Mouse (Mus musculus) left cerebral cortex, postnatal 14 days (tissue): ENCODE results near the gene Sf3b4. TPM values are rescaled to one million over a fixed set of nuclear protein-coding genes. Genes with fewer than 3 reads are reported as not detected.
"Not testable (repeated sequence)": the region's sequence is repeated elsewhere in the genome, so short reads cannot be mapped to it uniquely, and the experiment has no call there.

Source experiments
- DNase-seq, 2 experiments: peaks; one replicate each; pipeline ENCODE4 v3.0.0; 2021 to 2022; ENCODE audit warnings: low spot score in 2 of 2, mixed read lengths in 1 of 2
- intact Hi-C: fragments of 180-260 bp; cut with DNase I; formaldehyde crosslinking; loops from one replicate; pipeline ENCODE4 v1.15.1; 2025
- microRNA-seq, 2 experiments: library from miRNA; unstranded; fragments of <30 nt; microRNA quantifications; one replicate each; pipeline ENCODE4 v1.2.0; 2022
- total RNA-seq, 2 experiments: library from RNA; stranded (reverse); gene quantifications; 2 replicates each; pipeline ENCODE4 v1.2.3; 2021

The Sf3b4 gene
- total RNA-seq, 2 experiments from 2014 or later = 43.4 to 46.8 TPM

DNA sequence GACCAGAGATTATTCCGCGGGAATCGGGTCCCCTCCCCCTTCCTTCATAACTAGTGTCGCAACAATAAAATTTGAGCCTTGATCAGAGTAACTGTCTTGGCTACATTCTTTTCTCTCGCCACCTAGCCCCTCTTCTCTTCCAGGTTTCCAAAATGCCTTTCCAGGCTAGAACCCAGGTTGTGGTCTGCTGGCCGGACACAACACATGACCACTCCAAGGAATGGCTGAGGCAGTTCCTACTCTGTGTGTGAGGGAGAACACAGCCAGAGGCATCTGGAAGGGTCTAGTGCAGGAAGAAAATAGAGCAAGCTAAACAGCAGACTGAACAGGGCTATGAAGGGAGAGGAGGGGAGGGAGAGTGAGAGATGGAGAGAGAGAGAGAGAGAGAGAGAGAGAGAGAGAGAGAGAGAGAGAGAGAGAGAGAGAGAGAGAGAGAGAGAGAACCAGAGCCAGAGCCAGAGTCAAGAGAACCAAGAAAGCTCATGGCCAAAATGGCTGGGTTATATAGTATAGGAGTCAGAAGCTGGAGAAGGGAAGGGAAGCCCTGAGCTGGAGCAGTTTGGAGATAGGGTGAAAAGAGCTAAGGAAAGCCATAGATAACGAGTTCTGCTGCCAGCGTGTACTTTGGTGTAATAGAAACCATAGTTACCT is 26.6 kb downstream of the Sf3b4 start:
- intact Hi-C loops, DNase-seq: not testable (repeated sequence)

DNA sequence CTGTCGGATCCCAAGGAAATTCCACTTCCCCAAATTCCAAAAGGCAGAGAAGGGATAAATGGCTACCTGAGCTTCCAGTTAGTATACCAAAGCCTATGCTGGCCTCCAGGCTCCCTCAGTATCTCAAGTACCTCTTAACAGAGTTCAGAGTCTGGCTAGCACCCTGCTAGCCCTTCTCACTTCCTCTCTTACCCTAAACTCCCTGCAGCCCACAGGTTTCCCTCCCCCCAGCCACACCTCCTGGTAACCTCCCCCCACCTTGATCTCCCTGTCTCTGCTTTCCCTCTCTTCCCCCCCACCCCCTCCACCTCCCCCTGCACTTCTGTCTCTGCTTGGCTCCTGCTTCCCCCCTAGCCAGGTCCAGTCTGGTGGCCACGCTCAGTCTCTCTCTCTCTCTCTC is 27.6 kb downstream of the Sf3b4 start:
- intact Hi-C loops = no loop called here
- DNase-seq = no peak

DNA sequence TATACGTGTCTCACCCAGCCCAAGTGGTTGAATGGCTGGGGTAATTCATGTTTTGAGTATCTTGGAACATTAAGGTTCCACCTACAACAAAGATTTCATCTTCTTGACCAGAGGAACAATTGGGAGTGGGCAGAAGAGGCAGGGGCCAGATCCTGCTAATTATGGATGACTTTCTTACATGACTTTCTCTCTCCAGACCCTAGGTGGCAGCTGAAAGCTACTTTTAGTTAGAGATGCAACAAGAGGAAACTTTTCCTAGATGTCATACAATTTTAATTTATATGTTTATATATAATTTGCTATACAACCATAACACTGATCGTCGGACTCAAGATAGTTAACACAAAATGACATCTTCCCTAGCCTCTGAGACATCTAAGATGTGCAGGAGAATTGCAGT is 35.7 kb downstream of the Sf3b4 start:
- intact Hi-C loops = no loop called here
- DNase-seq = no peak

DNA sequence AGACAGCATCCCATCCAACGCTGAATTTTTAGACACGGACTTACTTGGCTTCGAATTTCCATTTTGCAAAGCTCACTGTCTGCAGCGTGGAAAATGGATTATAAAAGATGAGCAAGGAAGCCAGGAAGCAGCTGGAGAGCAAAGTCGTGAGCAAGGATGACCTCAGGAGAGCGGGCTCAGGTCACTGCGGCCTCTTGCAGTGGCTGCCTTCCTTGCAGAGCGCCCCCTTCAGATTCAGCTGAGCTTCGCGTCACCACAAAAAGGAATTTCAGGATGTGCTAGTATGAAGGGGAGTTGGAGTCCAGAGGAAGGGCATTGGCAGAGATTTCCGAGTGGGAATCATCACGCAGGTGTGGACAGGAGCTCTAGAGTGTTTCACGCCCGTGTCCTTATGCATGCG is 37.1 kb downstream of the Sf3b4 start:
- no peak for DNase-seq
- intact Hi-C loops = no loop called here

DNA sequence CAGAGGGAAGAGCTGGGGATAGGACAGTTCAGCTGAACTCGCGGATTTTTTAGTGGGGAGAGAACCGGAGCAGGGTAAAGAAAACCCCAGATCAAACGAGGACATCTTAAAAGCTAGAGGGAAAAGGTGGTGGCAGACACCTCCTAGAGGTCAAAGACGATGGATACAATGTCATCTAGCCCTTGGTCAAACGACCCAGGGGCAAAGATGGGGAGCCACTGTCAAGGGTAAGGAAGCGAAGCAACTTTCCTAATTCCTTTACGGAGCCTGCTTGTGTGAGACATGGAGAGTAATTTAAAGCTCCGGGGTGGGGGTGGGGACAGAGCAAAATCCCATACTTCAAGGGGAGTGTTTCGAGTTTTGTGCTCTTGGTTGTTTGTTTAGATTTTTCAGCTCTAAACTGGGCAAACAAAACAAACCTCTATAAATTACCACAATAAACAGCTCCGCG is 47.1 kb downstream of the Sf3b4 start:
- intact Hi-C loops = no loop called here
- DNase-seq = no peak

DNA sequence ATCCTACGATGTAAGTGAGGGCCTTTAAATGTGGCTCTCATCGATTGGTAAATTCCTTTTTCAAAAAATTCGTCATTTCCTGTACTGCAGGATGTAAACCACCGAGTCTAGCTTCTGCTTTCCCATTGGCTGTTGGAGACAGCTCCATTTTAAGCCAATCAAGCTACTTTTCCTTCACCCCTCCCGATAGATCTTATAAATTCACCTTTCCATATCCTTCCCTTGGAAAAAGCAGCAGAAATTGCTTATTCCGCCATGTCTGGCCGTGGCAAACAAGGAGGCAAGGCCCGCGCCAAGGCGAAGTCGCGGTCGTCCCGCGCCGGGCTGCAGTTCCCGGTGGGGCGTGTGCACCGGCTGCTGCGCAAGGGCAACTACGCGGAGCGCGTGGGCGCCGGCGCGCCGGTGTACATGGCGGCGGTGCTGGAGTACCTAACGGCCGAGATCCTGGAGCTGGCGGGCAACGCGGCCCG is 47.6 kb downstream of the Sf3b4 start, which contains the start of the genes Bola1 and Hist2h2ab:
Bola1 (minus strand) TSS at position 49 of the 470 bp plus-strand sequence.
Hist2h2ab (plus strand) TSS at position 205 of the 470 bp plus-strand sequence.
- intact Hi-C loops = loop anchor here (10.0 kb wide), 1 partner anchor 155 kb away; no protein-coding TSS in a partner anchor
- DNase-seq = peak; percentile 71 to 92

DNA sequence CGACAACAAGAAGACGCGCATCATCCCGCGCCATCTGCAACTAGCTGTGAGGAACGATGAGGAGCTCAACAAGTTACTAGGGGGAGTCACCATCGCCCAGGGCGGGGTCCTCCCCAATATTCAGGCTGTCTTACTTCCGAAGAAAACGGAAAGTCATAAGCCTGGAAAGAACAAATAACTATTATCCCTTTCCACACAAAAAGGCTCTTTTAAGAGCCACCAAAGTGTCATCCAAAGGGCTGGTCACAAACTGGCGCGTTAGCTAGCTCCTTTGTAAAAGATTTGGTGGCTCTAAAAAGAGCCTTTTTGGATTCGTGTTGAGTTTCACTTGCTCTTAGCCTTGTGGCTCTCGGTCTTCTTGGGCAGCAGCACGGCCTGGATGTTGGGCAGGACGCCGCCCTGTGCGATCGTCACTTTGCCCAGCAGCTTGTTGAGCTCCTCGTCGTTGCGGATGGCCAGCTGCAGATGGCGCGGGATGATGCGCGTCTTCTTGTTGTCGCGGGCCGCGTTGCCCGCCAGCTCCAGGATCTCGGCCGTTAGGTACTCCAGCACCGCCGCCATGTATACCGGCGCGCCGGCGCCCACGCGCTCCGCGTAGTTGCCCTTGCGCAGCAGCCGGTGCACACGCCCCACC is 48.1 kb downstream of the Sf3b4 start:
- not testable (repeated sequence) for DNase-seq
- intact Hi-C loops = loop anchor here (10.0 kb wide), 1 partner anchor 155 kb away; no protein-coding TSS in a partner anchor

DNA sequence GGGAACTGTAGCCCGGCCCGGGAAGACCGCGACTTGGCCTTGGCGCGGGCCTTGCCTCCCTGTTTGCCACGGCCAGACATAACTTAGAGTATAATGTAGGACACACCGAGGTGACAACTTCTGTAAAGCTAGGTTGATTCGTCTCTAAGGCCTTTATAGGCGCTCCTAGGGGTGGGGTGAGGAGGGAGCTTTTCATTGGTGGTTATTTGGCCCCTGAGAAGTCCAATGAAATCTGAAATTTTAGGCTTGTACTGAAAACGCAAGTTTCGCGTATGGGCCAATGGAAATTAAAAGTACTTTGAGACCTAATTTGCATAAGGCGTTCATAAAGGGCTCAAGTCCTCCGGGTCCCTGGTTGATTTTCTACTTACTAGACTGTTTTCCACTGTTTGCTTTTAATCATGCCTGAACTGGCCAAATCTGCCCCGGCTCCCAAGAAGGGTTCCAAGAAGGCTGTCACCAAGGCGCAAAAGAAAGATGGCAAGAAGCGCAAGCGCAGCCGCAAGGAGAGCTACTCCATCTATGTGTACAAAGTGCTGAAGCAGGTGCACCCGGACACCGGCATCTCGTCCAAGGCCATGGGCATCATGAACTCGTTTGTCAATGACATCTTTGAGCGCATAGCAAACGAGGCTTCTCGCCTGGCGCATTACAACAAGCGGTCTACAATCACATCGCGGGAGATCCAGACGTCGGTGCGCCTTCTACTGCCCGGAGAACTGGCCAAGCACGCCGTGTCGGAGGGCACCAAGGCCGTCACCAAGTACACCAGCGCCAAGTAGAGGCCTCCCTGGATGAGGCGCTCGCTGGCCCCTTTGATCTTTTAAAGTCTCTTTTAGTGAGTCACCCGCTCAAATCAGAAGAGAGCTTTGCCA is 48.9 kb downstream of the Sf3b4 start, which contains the start of the genes Hist2h2ac and Hist2h2be:
Hist2h2ac (minus strand) TSS at position 116 of the 875 bp plus-strand sequence.
Hist2h2be (plus strand) TSS at position 355 of the 875 bp plus-strand sequence.
- DNase-seq = peak; percentile 83 to 87
- intact Hi-C loops = loop anchor here (10.0 kb wide), 1 partner anchor 156 kb away; no protein-coding TSS in a partner anchor

DNA sequence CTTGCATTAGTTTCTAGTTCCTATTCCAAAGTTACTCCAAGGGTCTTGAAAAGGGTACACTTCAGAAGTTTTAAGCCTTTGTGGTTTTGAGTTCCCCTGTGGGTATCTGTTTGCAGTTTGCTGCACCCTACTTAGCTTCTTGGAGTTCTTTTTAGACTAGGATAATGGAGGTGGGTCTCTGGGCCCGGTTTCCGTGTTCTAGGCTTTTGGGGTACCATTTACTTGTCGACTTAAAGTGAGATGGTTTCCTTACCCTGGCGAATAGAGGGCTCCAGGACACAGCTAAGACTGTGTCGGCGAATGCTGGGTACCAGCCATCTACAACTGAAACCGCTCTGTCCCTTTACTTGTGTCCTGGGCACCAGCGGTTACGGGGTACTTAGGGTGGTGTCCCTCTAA is 49.5 kb downstream of the Sf3b4 start:
- intact Hi-C loops = loop anchor here (10.0 kb wide), 1 partner anchor 157 kb away; no protein-coding TSS in a partner anchor

DNA sequence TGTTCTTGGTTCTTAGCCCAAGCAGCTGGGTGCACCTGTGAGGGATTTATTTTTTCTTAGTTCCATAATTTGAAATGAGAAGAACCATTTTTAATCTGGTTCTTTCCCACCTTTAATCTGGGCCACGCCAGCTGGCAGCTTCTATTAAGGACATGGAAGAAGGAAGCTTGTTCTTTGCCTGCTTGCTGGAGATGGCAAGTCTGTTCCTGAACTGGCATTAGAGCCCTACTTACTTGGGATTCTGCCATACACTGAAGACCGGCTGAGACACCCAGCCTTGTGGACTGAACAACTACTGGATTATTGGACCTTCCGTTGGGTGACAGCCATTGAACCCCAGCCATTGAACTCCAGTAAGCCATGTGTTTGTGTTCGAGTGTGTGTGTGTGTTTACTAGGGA is 50.6 kb downstream of the Sf3b4 start:
- DNase-seq = no peak
- intact Hi-C loops = loop anchor here (10.0 kb wide), 1 partner anchor 158 kb away; no protein-coding TSS in a partner anchor

More for the DNA sequence above, 49.5 kb downstream of the Sf3b4 start:
- DNase-seq = no peak

DNA sequence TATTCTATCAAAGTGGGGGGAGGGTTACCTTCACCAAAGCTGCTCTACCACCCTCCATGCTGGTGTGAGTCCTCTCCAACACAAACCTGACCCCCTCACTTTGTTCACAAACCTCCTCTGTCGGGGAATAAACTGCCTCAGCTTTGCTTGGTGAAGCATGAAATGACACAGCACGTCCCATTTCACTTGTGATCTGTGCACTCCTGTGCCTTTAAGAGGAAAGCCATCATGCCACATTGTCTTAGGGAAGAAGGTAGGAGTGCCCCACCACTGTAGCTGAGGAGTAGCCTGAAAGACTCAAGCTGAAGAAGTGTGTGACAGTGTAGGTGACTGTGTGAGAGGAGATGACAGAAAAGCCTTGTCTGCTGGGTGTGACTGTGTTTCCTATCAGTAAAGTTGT is 53.3 kb downstream of the Sf3b4 start:
- no peak for DNase-seq
- intact Hi-C loops = loop anchor here (10.0 kb wide), 1 partner anchor 161 kb away; no protein-coding TSS in a partner anchor

Small RNA genes lying within 50 kb of the gene (microRNA-seq; reads per million reads assigned to microRNA genes)
- 0 reads per million in 2 experiments for gene Gm44492

Other genes with a start within 250 kb of the Sf3b4 start
- 100 to 1,000 TPM in 1 of 2 experiments, 10 to 100 TPM in 1; 95.6 to 107 TPM for gene Anp32e, start 243.1 kb upstream of the Sf3b4 start, total RNA-seq
- 10 to 100 TPM; 67.5 to 69.7 TPM for gene Plekho1, start 176.3 kb upstream of the Sf3b4 start, total RNA-seq
- 10 to 100 TPM; 34.3 to 37.3 TPM for gene Vps45, start 113.9 kb upstream of the Sf3b4 start, total RNA-seq
- 10 to 100 TPM; 18.2 to 22.3 TPM for gene Otud7b, start 67.8 kb upstream of the Sf3b4 start, total RNA-seq
- 1 to 10 TPM; 4.5 to 6.0 TPM for gene Mtmr11, start 10.3 kb upstream of the Sf3b4 start, total RNA-seq
- 100 to 1,000 TPM; 448 to 477 TPM for gene Sv2a, start 8.8 kb downstream of the Sf3b4 start, total RNA-seq
- gene Bola1, start 47.4 kb downstream of the Sf3b4 start, total RNA-seq = 10 to 100 TPM; 16.8 to 17.6 TPM
- 10 to 100 TPM in 1 of 2 experiments, 1 to 10 TPM in 1; 7.4 to 11.7 TPM for gene Hist2h2ab, start 47.5 kb downstream of the Sf3b4 start, total RNA-seq
- gene Hist2h2ac, start 48.5 kb downstream of the Sf3b4 start, total RNA-seq = 10 to 100 TPM; 20.6 to 28.7 TPM
- gene Hist2h2be, start 48.8 kb downstream of the Sf3b4 start, total RNA-seq = 1 to 10 TPM; 2.3 to 3.8 TPM
- gene Hist2h3c2, start 66.8 kb downstream of the Sf3b4 start, total RNA-seq = 1 to 10 TPM; 8.4 to 9.7 TPM
- 100 to 1,000 TPM; 205 to 244 TPM for gene Hist2h2aa2, start 67.9 kb downstream of the Sf3b4 start, total RNA-seq
- gene Hist2h2aa1, start 73.2 kb downstream of the Sf3b4 start, total RNA-seq = 10 to 100 TPM in 1 of 2 experiments, 1 to 10 TPM in 1; 5.8 to 10.8 TPM
- gene Hist2h3c1, start 74.4 kb downstream of the Sf3b4 start, total RNA-seq = not detected
- 10 to 100 TPM; 26.2 to 28.6 TPM for gene Hist2h4, start 91.0 kb downstream of the Sf3b4 start, total RNA-seq
- gene Hist2h3b, start 96.3 kb downstream of the Sf3b4 start, total RNA-seq = 10 to 100 TPM; 56.6 to 91.2 TPM
- 100 to 1,000 TPM; 127 to 148 TPM for gene Hist2h2bb, start 97.4 kb downstream of the Sf3b4 start, total RNA-seq
- gene Fcgr1, start 121.6 kb downstream of the Sf3b4 start, total RNA-seq = 1 to 10 TPM; 2.1 to 2.7 TPM